Mouse (Mus musculus): ENCODE data around the gene St7l. TPM values are rescaled to one million over a fixed set of nuclear protein-coding genes. Genes with fewer than 3 reads are reported as not detected.
A peak's percentile ranks its signal among the peaks of the same experiment; 100 is the strongest.
"Not testable (repeated sequence)": the region's sequence is repeated elsewhere in the genome, so short reads cannot be mapped to it uniquely, and the experiment has no call there.

The St7l gene
- polyA plus RNA-seq, 1 experiment from 2014 or later = 31.0 TPM

GRCm38 (mm10) chr3:104854465-104854864, 9.3 kb upstream of the St7l start:
- 92% methylated on average over 1 of the region's 1 CpGs for WGBS
- peaks cover 49% of the 10 kb centered on the region for H3K36me3 ChIP-seq
- H3K4me1 ChIP-seq = no peaks in the 10 kb centered on the region
- no peaks in the 10 kb centered on the region for H3K27me3 ChIP-seq (ENCODE audit: low read depth, poor library complexity, severe bottlenecking)
- H3K4me3 ChIP-seq = no peak overlapping the region
- H3K27ac ChIP-seq = no peak overlapping the region
- no peaks in the 10 kb centered on the region for H3K9me3 ChIP-seq (replicated peaks)
- no peak for DNase-seq (ENCODE audit: low spot score)

- H3K27me3 ChIP-seq (ENCODE audit: low read depth, poor library complexity, severe bottlenecking) = no peaks in the 10 kb centered on the region
- H3K36me3 ChIP-seq = peaks cover 49% of the 10 kb centered on the region
- H3K9me3 ChIP-seq (replicated peaks) = no peaks in the 10 kb centered on the region
- no peak overlapping the region for H3K27ac ChIP-seq
- no peaks in the 10 kb centered on the region for H3K4me1 ChIP-seq
- no peak overlapping the region for H3K4me3 ChIP-seq
- DNase-seq (ENCODE audit: low spot score) = no peak
Observed at GRCm38 (mm10) chr3:104854866-104855265, 8.9 kb upstream of the St7l start.

- H3K36me3 ChIP-seq = peaks cover 51% of the 10 kb centered on the region
- H3K4me1 ChIP-seq = 0 out of 2 replicates have a peak, but pooled peaks cover 1% of the 10 kb centered on the region
- no peak overlapping the region for H3K4me3 ChIP-seq
- H3K9me3 ChIP-seq (replicated peaks) = no peaks in the 10 kb centered on the region
- H3K27ac ChIP-seq = no peak overlapping the region
- 88% methylated on average over 1 of the region's 1 CpGs for WGBS
- H3K27me3 ChIP-seq (ENCODE audit: low read depth, poor library complexity, severe bottlenecking) = no peaks in the 10 kb centered on the region
- no peak for DNase-seq (ENCODE audit: low spot score)
Observed at GRCm38 (mm10) chr3:104856106-104856505, 7.7 kb upstream of the St7l start.

GRCm38 (mm10) chr3:104858560-104858959, 5.2 kb upstream of the St7l start:
- Histone ChIP-seq H3K4me3 (no peak overlapping the region), H3K27me3 (ENCODE audit: low read depth, poor library complexity, severe bottlenecking) (no peaks in the 10 kb centered on the region), H3K27ac (no peak overlapping the region), H3K36me3 (peaks cover 55% of the 10 kb centered on the region), H3K4me1 (peaks cover 19% of the 10 kb centered on the region), H3K9me3 (replicated peaks) (no peaks in the 10 kb centered on the region)
- no peak for DNase-seq (ENCODE audit: low spot score)
- WGBS = 100% methylated on average over 1 of the region's 1 CpGs

GRCm38 (mm10) chr3:104864651-104865340, 991 bp downstream of the St7l start:
- Histone ChIP-seq H3K36me3 (peaks cover 23% of the 10 kb centered on the region), H3K4me3 (peak overlapping the region; percentile 98), H3K4me1 (peaks cover 31% of the 10 kb centered on the region), H3K9me3 (replicated peaks) (no peaks in the 10 kb centered on the region), H3K27me3 (ENCODE audit: low read depth, poor library complexity, severe bottlenecking) (no peaks in the 10 kb centered on the region), H3K27ac (peak overlapping the region; percentile 97)
- peak; percentile 87 for DNase-seq (ENCODE audit: low spot score)
- under 1% methylated on average over 48 of the region's 48 CpGs for WGBS

- peak overlapping the region; percentile 97 for H3K27ac ChIP-seq
- no peaks in the 10 kb centered on the region for H3K9me3 ChIP-seq (replicated peaks)
- peaks cover 31% of the 10 kb centered on the region for H3K4me1 ChIP-seq
- peaks cover 27% of the 10 kb centered on the region for H3K36me3 ChIP-seq
- H3K4me3 ChIP-seq = peak overlapping the region; percentile 98
- no peaks in the 10 kb centered on the region for H3K27me3 ChIP-seq (ENCODE audit: low read depth, poor library complexity, severe bottlenecking)
- WGBS = 2% methylated on average over 12 of the region's 12 CpGs
- no peak for DNase-seq (ENCODE audit: low spot score)
Observed at GRCm38 (mm10) chr3:104865341-104865788, 1.6 kb downstream of the St7l start.

GRCm38 (mm10) chr3:104866674-104867073, 2.9 kb downstream of the St7l start:
- H3K27me3 ChIP-seq (ENCODE audit: low read depth, poor library complexity, severe bottlenecking); H3K9me3 ChIP-seq (replicated peaks); H3K4me3 ChIP-seq; H3K27ac ChIP-seq; DNase-seq (ENCODE audit: low spot score): not testable (repeated sequence)
- Histone ChIP-seq H3K36me3 (peaks cover 34% of the 10 kb centered on the region), H3K4me1 (peaks cover 27% of the 10 kb centered on the region)

GRCm38 (mm10) chr3:104869611-104870010, 5.8 kb downstream of the St7l start:
- Histone ChIP-seq H3K36me3 (peaks cover 58% of the 10 kb centered on the region), H3K27me3 (ENCODE audit: low read depth, poor library complexity, severe bottlenecking) (no peaks in the 10 kb centered on the region), H3K4me3 (no peak overlapping the region), H3K4me1 (peaks cover 11% of the 10 kb centered on the region), H3K9me3 (replicated peaks) (no peaks in the 10 kb centered on the region), H3K27ac (no peak overlapping the region)
- no peak for DNase-seq (ENCODE audit: low spot score)

GRCm38 (mm10) chr3:104888585-104888984, 24.8 kb downstream of the St7l start:
- WGBS = 85% methylated on average over 3 of the region's 3 CpGs
- Histone ChIP-seq H3K9me3 (replicated peaks) (no peaks in the 10 kb centered on the region), H3K36me3 (peaks cover 71% of the 10 kb centered on the region), H3K27me3 (ENCODE audit: low read depth, poor library complexity, severe bottlenecking) (no peaks in the 10 kb centered on the region), H3K27ac (no peak overlapping the region), H3K4me1 (no peaks in the 10 kb centered on the region), H3K4me3 (no peak overlapping the region)
- DNase-seq (ENCODE audit: low spot score) = no peak

GRCm38 (mm10) chr3:104896141-104896540, 32.3 kb downstream of the St7l start:
- DNase-seq (ENCODE audit: low spot score) = no peak
- Histone ChIP-seq H3K36me3 (peaks cover 75% of the 10 kb centered on the region), H3K27me3 (ENCODE audit: low read depth, poor library complexity, severe bottlenecking) (no peaks in the 10 kb centered on the region), H3K4me1 (no peaks in the 10 kb centered on the region), H3K9me3 (replicated peaks) (no peaks in the 10 kb centered on the region), H3K27ac (no peak overlapping the region), H3K4me3 (no peak overlapping the region)
- 91% methylated on average over 3 of the region's 3 CpGs for WGBS

- no peak overlapping the region for H3K4me3 ChIP-seq
- DNase-seq (ENCODE audit: low spot score) = no peak
- no peaks in the 10 kb centered on the region for H3K4me1 ChIP-seq
- no peaks in the 10 kb centered on the region for H3K27me3 ChIP-seq (ENCODE audit: low read depth, poor library complexity, severe bottlenecking)
- H3K9me3 ChIP-seq (replicated peaks) = no peaks in the 10 kb centered on the region
- no peak overlapping the region for H3K27ac ChIP-seq
- 93% methylated on average over 4 of the region's 4 CpGs for WGBS
- peaks cover 59% of the 10 kb centered on the region for H3K36me3 ChIP-seq
Observed at GRCm38 (mm10) chr3:104901154-104901553, 37.3 kb downstream of the St7l start.

- peaks cover 40% of the 10 kb centered on the region for H3K36me3 ChIP-seq
- no peak overlapping the region for H3K4me3 ChIP-seq
- WGBS = 94% methylated on average over 4 of the region's 4 CpGs
- no peaks in the 10 kb centered on the region for H3K27me3 ChIP-seq (ENCODE audit: low read depth, poor library complexity, severe bottlenecking)
- no peaks in the 10 kb centered on the region for H3K9me3 ChIP-seq (replicated peaks)
- DNase-seq (ENCODE audit: low spot score) = no peak
- H3K4me1 ChIP-seq = no peaks in the 10 kb centered on the region
- H3K27ac ChIP-seq = no peak overlapping the region
Observed at GRCm38 (mm10) chr3:104905389-104905788, 41.6 kb downstream of the St7l start.

- Histone ChIP-seq H3K27me3 (ENCODE audit: low read depth, poor library complexity, severe bottlenecking) (no peaks in the 10 kb centered on the region), H3K4me1 (no peaks in the 10 kb centered on the region), H3K36me3 (peaks cover 40% of the 10 kb centered on the region), H3K27ac (no peak overlapping the region), H3K4me3 (no peak overlapping the region), H3K9me3 (replicated peaks) (no peaks in the 10 kb centered on the region)
- 91% methylated on average over 3 of the region's 3 CpGs for WGBS
- DNase-seq (ENCODE audit: low spot score) = no peak
Observed at GRCm38 (mm10) chr3:104906007-104906406, 42.2 kb downstream of the St7l start.

- Histone ChIP-seq H3K9me3 (replicated peaks) (no peaks in the 10 kb centered on the region), H3K4me1 (no peaks in the 10 kb centered on the region), H3K27ac (no peak overlapping the region), H3K4me3 (no peak overlapping the region), H3K27me3 (ENCODE audit: low read depth, poor library complexity, severe bottlenecking) (no peaks in the 10 kb centered on the region), H3K36me3 (peaks cover 37% of the 10 kb centered on the region)
- no peak for DNase-seq (ENCODE audit: low spot score)
- 94% methylated on average over 6 of the region's 6 CpGs for WGBS
Observed at GRCm38 (mm10) chr3:104909195-104909594, 45.4 kb downstream of the St7l start.
